Mouse (Mus musculus): Measurements from ENCODE around the gene Dad1.

GRCm38 (mm10) chr14:54260196-54260595 lies 6.3 kb upstream of the Dad1 start:
- TF ChIP-seq CTCF (IDR thresholded peaks at IDR 0.05) (no peak), EP300 (IDR thresholded peaks at IDR 0.05) (no peak)

Measured in lung, postnatal 0 days (tissue).